Mouse (Mus musculus) midbrain, embryonic 16.5 days (tissue): ENCODE data around the gene Rb1. TPM values are rescaled to one million over a fixed set of nuclear protein-coding genes. Genes with fewer than 3 reads are reported as not detected.

ENCODE experiments used
- ATAC-seq: fragments of 200-750 bp; cut with Nextera tagmentation; 2 replicates; pipeline ENCODE4 v1.8.0; 2017; ENCODE audit warnings: moderate TSS enrichment
- H3K27ac ChIP-seq: fragments of 300-500 bp; sonication (generic); 2 replicates; pipeline ENCODE4 v1.5.1; 2014; ENCODE audit warnings: mild to moderate bottlenecking, low read length, mixed read lengths
- H3K27me3 ChIP-seq: fragments of 300-500 bp; sonication (generic); 2 replicates; pipeline ENCODE4 v1.6.1; 2014; ENCODE audit warnings: low read depth, low read length, mixed read lengths; ENCODE audit not compliant: control insufficient read depth, insufficient read depth
- H3K36me3 ChIP-seq: fragments of 300-500 bp; sonication (generic); 2 replicates; pipeline ENCODE4 v1.6.1; 2014; ENCODE audit warnings: mild to moderate bottlenecking, low read length, moderate library complexity, mixed read lengths; ENCODE audit not compliant: control insufficient read depth, insufficient read depth
- H3K4me1 ChIP-seq: fragments of 300-500 bp; sonication (generic); 2 replicates; pipeline ENCODE4 v1.6.1; 2014; ENCODE audit warnings: mild to moderate bottlenecking, low read length, mixed read lengths; ENCODE audit not compliant: control insufficient read depth, insufficient read depth
- H3K4me2 ChIP-seq: fragments of 300-500 bp; sonication (generic); 2 replicates; pipeline ENCODE4 v1.6.1; 2014; ENCODE audit warnings: mild to moderate bottlenecking, low read length, mixed read lengths
- H3K4me3 ChIP-seq: fragments of 300-500 bp; sonication (generic); 2 replicates; pipeline ENCODE4 v1.5.1; 2014; ENCODE audit warnings: low read depth, mild to moderate bottlenecking, low read length, moderate library complexity, mixed read lengths
- H3K9ac ChIP-seq: fragments of 300-500 bp; sonication (generic); 2 replicates; pipeline ENCODE4 v1.6.1; 2014; ENCODE audit warnings: low read depth, low read length, mixed read lengths
- H3K9me3 ChIP-seq: fragments of 300-500 bp; sonication (generic); replicated peaks from 2 replicates; pipeline ENCODE4 v1.6.1; 2014; ENCODE audit warnings: mild to moderate bottlenecking, low read length, mixed read lengths; ENCODE audit not compliant: control insufficient read depth, poor library complexity, severe bottlenecking
- WGBS: fragments of 180-500 bp; shearing (Covaris S2); extraction: QIAGEN DNeasy Blood & Tissue Kit; methylation state at CpG from one replicate; pipeline ENCODE4 v1.1.7; 2014; 5-methylcytosine and 5-hydroxymethylcytosine counted together
- polyA plus RNA-seq: library from polyadenylated mRNA; unstranded; fragments of >200 nt; fragmentation: Nextera tagmentation; extraction: Ambion mirVana; gene quantifications from 2 replicates; pipeline ENCODE4 v1.2.1, GENCODE M21; 2015

Rb1 gene
- polyA plus RNA-seq, 1 experiment from 2014 or later, result 20.4 TPM

DNA sequence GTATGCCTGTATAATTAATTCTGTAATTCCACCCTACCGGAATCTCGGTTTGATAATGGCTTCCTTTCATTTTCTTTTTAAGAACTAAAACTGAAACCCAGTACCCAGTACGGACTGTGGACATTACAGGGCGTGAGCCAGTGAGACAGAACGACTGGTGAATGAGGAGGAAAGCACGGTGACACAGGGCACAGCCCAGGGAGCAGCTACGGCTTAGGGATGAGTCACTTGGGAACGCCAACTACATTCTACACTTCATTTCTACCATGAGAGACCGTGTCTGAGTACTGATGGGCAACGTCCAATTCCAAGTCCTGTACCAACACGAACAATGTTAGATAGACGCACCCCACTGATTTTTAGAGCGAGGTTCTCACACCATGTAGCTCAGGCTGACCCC is 43.3 kb upstream of the Rb1 start:
- 91% methylated on average over 13 of the region's 13 CpGs for WGBS
- H3K9ac ChIP-seq, result no peak overlapping the region
- H3K27ac ChIP-seq, result no peak overlapping the region
- no peak for ATAC-seq
- no peak overlapping the region for H3K4me2 ChIP-seq
- no peaks in the 10 kb centered on the region for H3K27me3 ChIP-seq
- H3K4me1 ChIP-seq, result 0 out of 2 replicates have a peak, but pooled peaks cover 3% of the 10 kb centered on the region
- H3K36me3 ChIP-seq, result peaks cover 31% of the 10 kb centered on the region
- no peaks in the 10 kb centered on the region for H3K9me3 ChIP-seq
- H3K4me3 ChIP-seq, result no peak overlapping the region

GRCm38 (mm10) chr14:73368221-73368620 is 42.6 kb upstream of the Rb1 start:
- no peak overlapping the region for H3K9ac ChIP-seq
- 98% methylated on average over 13 of the region's 13 CpGs for WGBS
- peaks cover 37% of the 10 kb centered on the region for H3K36me3 ChIP-seq
- no peak overlapping the region for H3K27ac ChIP-seq
- H3K4me3 ChIP-seq, result no peak overlapping the region
- 0 out of 2 replicates have a peak, but pooled peaks cover 3% of the 10 kb centered on the region for H3K4me1 ChIP-seq
- H3K27me3 ChIP-seq, result no peaks in the 10 kb centered on the region
- ATAC-seq, result no peak
- H3K4me2 ChIP-seq, result no peak overlapping the region
- H3K9me3 ChIP-seq, result no peaks in the 10 kb centered on the region

- H3K4me3 ChIP-seq, result no peak overlapping the region
- peaks cover 47% of the 10 kb centered on the region for H3K36me3 ChIP-seq
- WGBS, result 87% methylated on average over 11 of the region's 11 CpGs
- no peak for ATAC-seq
- no peaks in the 10 kb centered on the region for H3K9me3 ChIP-seq
- no peak overlapping the region for H3K27ac ChIP-seq
- H3K4me2 ChIP-seq, result no peak overlapping the region
- H3K9ac ChIP-seq, result no peak overlapping the region
- H3K27me3 ChIP-seq, result no peaks in the 10 kb centered on the region
- no peaks in the 10 kb centered on the region for H3K4me1 ChIP-seq
Observed at GRCm38 (mm10) chr14:73366278-73366677, 40.7 kb upstream of the Rb1 start.

GRCm38 (mm10) chr14:73363782-73364181 is 38.2 kb upstream of the Rb1 start:
- 97% methylated on average over 11 of the region's 11 CpGs for WGBS
- ATAC-seq, result no peak
- Histone ChIP-seq H3K9ac (no peak overlapping the region), H3K9me3 (no peaks in the 10 kb centered on the region), H3K36me3 (peaks cover 68% of the 10 kb centered on the region), H3K4me1 (no peaks in the 10 kb centered on the region), H3K4me2 (no peak overlapping the region), H3K27me3 (no peaks in the 10 kb centered on the region), H3K4me3 (no peak overlapping the region), H3K27ac (no peak overlapping the region)

DNA sequence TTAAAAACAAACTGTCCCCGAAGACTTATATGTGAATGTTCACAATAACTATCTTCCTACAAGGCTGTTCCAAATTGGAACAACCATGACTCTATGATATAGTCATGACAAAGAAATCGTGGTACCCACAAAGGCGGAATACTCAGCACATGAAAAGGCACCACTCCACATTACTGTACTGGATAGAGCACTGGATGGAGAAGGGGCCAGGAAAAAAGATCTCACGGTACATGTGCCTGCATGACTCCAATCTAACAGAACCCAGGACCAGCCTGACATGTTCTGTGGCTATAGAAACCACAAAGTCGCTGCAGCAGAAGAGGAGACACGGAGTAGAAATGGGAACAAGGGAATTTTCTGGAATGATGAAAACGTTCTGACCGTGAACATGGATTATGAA is 29.1 kb upstream of the Rb1 start:
- Histone ChIP-seq H3K27me3 (no peaks in the 10 kb centered on the region), H3K4me2 (no peak overlapping the region), H3K36me3 (peaks cover 26% of the 10 kb centered on the region), H3K9ac (no peak overlapping the region), H3K9me3 (no peaks in the 10 kb centered on the region), H3K4me1 (no peaks in the 10 kb centered on the region), H3K27ac (no peak overlapping the region), H3K4me3 (no peak overlapping the region)
- WGBS, result 93% methylated on average over 8 of the region's 8 CpGs
- no peak for ATAC-seq

DNA sequence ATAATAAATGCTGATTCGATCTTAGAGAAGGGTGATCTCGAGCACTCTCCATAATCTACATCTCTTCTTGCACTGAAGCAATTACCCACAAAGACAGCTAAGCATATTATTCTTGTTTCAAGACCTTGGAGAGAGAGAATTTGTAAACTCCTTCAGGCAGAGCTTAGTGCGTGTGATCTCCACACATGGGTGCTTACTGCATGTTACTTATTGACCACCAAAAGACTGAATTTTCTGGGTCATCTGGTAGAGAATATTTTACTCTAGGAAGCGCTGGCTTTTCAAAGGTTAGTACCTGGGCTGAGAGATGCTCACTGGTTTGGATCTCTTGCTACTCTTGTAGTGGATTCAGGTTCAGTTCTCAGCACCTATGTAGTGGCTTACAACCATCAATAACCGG is 25.5 kb upstream of the Rb1 start:
- WGBS, result 95% methylated on average over 5 of the region's 5 CpGs

DNA sequence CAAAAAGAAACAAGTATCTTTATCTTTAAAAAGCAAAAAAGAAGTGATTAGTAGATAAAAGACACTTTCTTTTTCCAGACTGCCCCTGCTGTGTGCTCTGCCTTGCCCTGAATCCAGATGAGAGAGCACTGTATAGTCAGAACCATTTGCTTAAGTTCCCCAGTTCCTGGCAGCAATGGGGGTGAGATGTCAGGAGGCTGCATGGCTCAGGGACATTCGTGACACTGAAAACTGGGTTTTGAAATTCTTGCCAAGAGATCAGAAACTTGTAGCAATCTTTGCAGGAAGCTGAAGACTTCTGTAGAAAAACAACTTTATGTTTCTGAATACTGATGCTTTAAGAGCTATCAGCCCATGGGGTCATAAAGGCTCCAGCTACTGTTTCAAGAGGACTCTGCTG is 24.4 kb upstream of the Rb1 start:
- WGBS, result 33% methylated on average over 1 of the region's 1 CpGs
- no peaks in the 10 kb centered on the region for H3K27me3 ChIP-seq
- H3K9me3 ChIP-seq, result no peaks in the 10 kb centered on the region
- H3K36me3 ChIP-seq, result peaks cover 5% of the 10 kb centered on the region; the same call in 1 of the 2 replicates
- no peaks in the 10 kb centered on the region for H3K4me1 ChIP-seq
- H3K9ac ChIP-seq, result no peak overlapping the region
- ATAC-seq, result no peak
- no peak overlapping the region for H3K4me2 ChIP-seq
- H3K4me3 ChIP-seq, result no peak overlapping the region
- no peak overlapping the region for H3K27ac ChIP-seq

More for the DNA sequence above, 25.5 kb upstream of the Rb1 start:
- Histone ChIP-seq H3K4me1 (no peaks in the 10 kb centered on the region), H3K9ac (no peak overlapping the region), H3K4me3 (no peak overlapping the region), H3K36me3 (peaks cover 7% of the 10 kb centered on the region), H3K4me2 (no peak overlapping the region), H3K27me3 (no peaks in the 10 kb centered on the region), H3K9me3 (no peaks in the 10 kb centered on the region), H3K27ac (no peak overlapping the region)
- ATAC-seq, result no peak

- Histone ChIP-seq H3K4me1 (no peaks in the 10 kb centered on the region), H3K4me3 (no peak overlapping the region), H3K9me3 (no peaks in the 10 kb centered on the region), H3K36me3 (0 out of 2 replicates have a peak, but pooled peaks cover 3% of the 10 kb centered on the region), H3K27me3 (no peaks in the 10 kb centered on the region), H3K4me2 (no peak overlapping the region), H3K9ac (no peak overlapping the region), H3K27ac (no peak overlapping the region)
- 62% methylated on average over 7 of the region's 7 CpGs for WGBS
- ATAC-seq, result no peak
Observed at GRCm38 (mm10) chr14:73349061-73349670, 23.5 kb upstream of the Rb1 start.

DNA sequence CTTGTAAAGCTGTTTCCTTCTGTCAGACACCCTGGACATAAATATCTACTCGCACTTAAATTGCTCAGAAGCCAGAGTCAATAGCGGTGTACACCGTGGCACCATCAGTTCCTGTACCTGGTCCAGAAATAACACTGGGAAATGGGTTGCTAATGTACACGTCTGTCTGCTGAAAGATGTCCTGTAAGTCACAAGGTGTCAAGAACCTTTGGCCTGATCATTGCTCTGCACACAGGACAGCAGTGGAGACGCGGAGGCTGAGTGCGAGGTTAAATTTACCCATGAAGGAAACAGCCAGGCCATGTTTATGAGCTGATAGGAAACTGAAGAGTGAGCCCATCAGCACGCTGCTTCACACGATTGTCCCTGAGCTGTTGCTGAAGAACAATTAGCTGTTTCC is 21.7 kb upstream of the Rb1 start:
- H3K4me2 ChIP-seq, result no peak overlapping the region
- H3K9ac ChIP-seq, result no peak overlapping the region
- no peak overlapping the region for H3K4me3 ChIP-seq
- no peak for ATAC-seq
- WGBS, result 94% methylated on average over 9 of the region's 9 CpGs
- H3K4me1 ChIP-seq, result no peaks in the 10 kb centered on the region
- H3K27ac ChIP-seq, result no peak overlapping the region
- H3K27me3 ChIP-seq, result no peaks in the 10 kb centered on the region
- no peaks in the 10 kb centered on the region for H3K36me3 ChIP-seq
- no peaks in the 10 kb centered on the region for H3K9me3 ChIP-seq
